Comparison of ENCODE assay signal across 20 mouse cellular contexts in genomic region chr5:67311811-67312521, GRCm38 (mm10). TPM values are rescaled to one million over a fixed set of nuclear protein-coding genes. Genes with fewer than 3 reads are reported as not detected.
A peak's percentile ranks its signal among the peaks of the same experiment; 100 is the strongest.
DNase-seq lines count a peak whose midpoint lies in the region; ATAC-seq and TF ChIP-seq lines count a peak whose summit lies in the region.
"Had no signal": no experiment of that assay in that cellular context is flagged by ENCODE, and none has a peak within 500 bp of the region (broad histone marks: within the 10 kb centered on the region; RNA-seq: fewer than 3 reads in every experiment).

No protein-coding gene starts in this region.

- H3K27ac ChIP-seq in heart, adult 2 months: no peak overlapping the region
- H3K27ac ChIP-seq in heart, embryonic 12.5 days (ENCODE audit: poor library complexity, severe bottlenecking): no peak overlapping the region
- no peak overlapping the region for H3K27ac ChIP-seq in layer of hippocampus, adult 2 months
- H3K27ac ChIP-seq: forebrain, embryonic 13.5 days; liver, embryonic 14.5 days; midbrain, embryonic 13.5 days had no signal

- intact Hi-C loops in heart, adult 2 months (cut with DNase I): no loop called here

- H3K36me3 ChIP-seq in heart, adult 2 months (ENCODE audit: control insufficient read depth, insufficient read depth, low read length): peaks cover 11% of the 10 kb centered on the region
- H3K36me3 ChIP-seq in heart, embryonic 12.5 days: peaks cover 18% of the 10 kb centered on the region

- TF ChIP-seq POLR2A in heart, adult 2 months (IDR thresholded peaks at IDR 0.05; ENCODE audit: insufficient read depth, low read depth, low read length): no peak

- H3K9ac ChIP-seq in heart, adult 2 months (ENCODE audit: low read depth, low read length): no peak overlapping the region
- H3K9ac ChIP-seq in heart, embryonic 12.5 days: no peak overlapping the region
- H3K9ac ChIP-seq: forebrain, embryonic 13.5 days; liver, embryonic 14.5 days; midbrain, embryonic 13.5 days had no signal

- TF ChIP-seq EP300 in heart, adult 2 months (IDR thresholded peaks at IDR 0.05; ENCODE audit: insufficient read depth, low read depth, low read length): no peak

- H3K4me2 ChIP-seq in heart, embryonic 12.5 days: no peak overlapping the region
- H3K4me2 ChIP-seq: forebrain, embryonic 13.5 days; midbrain, embryonic 13.5 days had no signal

- peaks cover 1% of the 10 kb centered on the region; the same call in 1 of the 2 replicates for H3K4me1 ChIP-seq in heart, adult 2 months (ENCODE audit: control insufficient read depth, insufficient read depth, low read length)
- H3K4me1 ChIP-seq in heart, embryonic 12.5 days (replicated peaks): peaks cover 15% of the 10 kb centered on the region

- DNase-seq in heart, adult 2 months: no peak
- DNase-seq in layer of hippocampus, adult 2 months (ENCODE audit: low spot score in 2 of 2): no peak
- DNase-seq in layer of hippocampus, postnatal 25 days (ENCODE audit: extremely low spot score in 1 of 2, low spot score in 1 of 2): no peak
- peak; percentile 75 for DNase-seq in 3T3-L1 (ENCODE audit: low read depth, low spot score)
- DNase-seq in NIH3T3 (ENCODE audit: low read depth): peak; percentile 56
- no peak for DNase-seq in ovary, postnatal 36 days (ENCODE audit: low spot score)
- DNase-seq: cerebellum, adult 9-11 months; embryo, embryonic 11 days; heart, postnatal 10 days; kidney, postnatal 25 days; layer of hippocampus, postnatal 36 days; left cerebral cortex, postnatal 4 days; lung, postnatal 4 days; right cerebral cortex, postnatal 4 days; thymus, adult 18-20 months had no signal

- no peaks in the 10 kb centered on the region for H3K9me3 ChIP-seq in heart, embryonic 12.5 days (replicated peaks)
- H3K9me3 ChIP-seq: forebrain, embryonic 13.5 days; midbrain, embryonic 13.5 days had no signal

- 0 out of 2 replicates have a peak, but pooled peaks have one; percentile 21 for TF ChIP-seq CTCF in heart, adult 2 months (IDR thresholded peaks at IDR 0.05)
- TF ChIP-seq CTCF in layer of hippocampus, adult 2 months (conservative IDR thresholded peaks at IDR 0.05): peak; percentile 46

- no peak for ATAC-seq in heart, embryonic 12.5 days (ENCODE audit: insufficient number of reproducible peaks, low FRiP score)
- ATAC-seq: CD4-positive, CD25-positive, alpha-beta regulatory T cell, adult 4 months; forebrain, embryonic 13.5 days; midbrain, embryonic 13.5 days had no signal

- WGBS in heart, adult 2 months: 54% methylated on average over 3 of the region's 3 CpGs
- WGBS in heart, embryonic 12.5 days: 77% methylated on average over 3 of the region's 3 CpGs

- H3K4me3 ChIP-seq in heart, adult 2 months: no peak overlapping the region
- no peak overlapping the region for H3K4me3 ChIP-seq in heart, embryonic 12.5 days
- no peak overlapping the region for H3K4me3 ChIP-seq in layer of hippocampus, adult 2 months
- H3K4me3 ChIP-seq: forebrain, embryonic 13.5 days; midbrain, embryonic 13.5 days had no signal

- H3K27me3 ChIP-seq in heart, adult 2 months (ENCODE audit: control insufficient read depth, insufficient read depth, low read length): no peaks in the 10 kb centered on the region
- H3K27me3 ChIP-seq in heart, embryonic 12.5 days (replicated peaks): no peaks in the 10 kb centered on the region
- H3K27me3 ChIP-seq: forebrain, embryonic 13.5 days; midbrain, embryonic 13.5 days had no signal

- peaks cover 6% of the 10 kb centered on the region for H3K79me2 ChIP-seq in heart, adult 2 months (replicated peaks; ENCODE audit: control insufficient read depth, insufficient read depth, low read length)

RNA-seq across cellular contexts. Expression of gene Slc30a9, which starts 5.2 kb away (rescaled TPM):
- 100 to 1,000 TPM; 156 to 171 TPM for total RNA-seq in heart, adult 2 months (2021)
- polyA plus RNA-seq in heart, adult 2 months (2012; rRNA removed): 36.2 and 97.0 TPM in 2 replicates
- polyA plus RNA-seq in heart, embryonic 12.5 days (2016; fragmentation: Nextera tagmentation; extraction: Ambion mirVana): 150 and 158 TPM in 2 replicates
- 100 to 1,000 TPM; 184 to 186 TPM for total RNA-seq in layer of hippocampus, adult 2 months (2021)
- 100 to 1,000 TPM; 174 TPM for total RNA-seq in layer of hippocampus, postnatal 25 days (2021)

RNA-seq across cellular contexts. Expression of gene Tmem33, which starts 51.6 kb away (rescaled TPM):
- 10 to 100 TPM; 55.9 to 59.3 TPM for total RNA-seq in heart, adult 2 months (2021)
- polyA plus RNA-seq in heart, adult 2 months (2012; rRNA removed): 54.9 and 88.1 TPM in 2 replicates
- polyA plus RNA-seq in heart, embryonic 12.5 days (2016; fragmentation: Nextera tagmentation; extraction: Ambion mirVana): 55.5 and 60.9 TPM in 2 replicates
- total RNA-seq in layer of hippocampus, adult 2 months (2021): 10 to 100 TPM; 85.1 to 86.7 TPM
- total RNA-seq in layer of hippocampus, postnatal 25 days (2021): 10 to 100 TPM; 84.4 to 97.2 TPM

Comparison
In these comparisons a context has a peak if more than half of its experiments do, and no peak if none do; other contexts are left out.
1. DNase-seq: peak in 3T3-L1 (single experiment) and NIH3T3 (single experiment); none in heart, adult 2 months (0 of 2), layer of hippocampus, adult 2 months (0 of 2), layer of hippocampus, postnatal 25 days (0 of 2) and ovary, postnatal 36 days (single experiment).